Mouse (Mus musculus): ENCODE data around the gene Spata13.

The Spata13 gene

GRCm38 (mm10) chr14:60639195-60639594 is 5.4 kb downstream of the Spata13 start:
- DNase-seq (ENCODE audit: low spot score): no peak

GRCm38 (mm10) chr14:60641120-60641519 is 7.3 kb downstream of the Spata13 start:
- no peak for DNase-seq (ENCODE audit: low spot score)

DNA sequence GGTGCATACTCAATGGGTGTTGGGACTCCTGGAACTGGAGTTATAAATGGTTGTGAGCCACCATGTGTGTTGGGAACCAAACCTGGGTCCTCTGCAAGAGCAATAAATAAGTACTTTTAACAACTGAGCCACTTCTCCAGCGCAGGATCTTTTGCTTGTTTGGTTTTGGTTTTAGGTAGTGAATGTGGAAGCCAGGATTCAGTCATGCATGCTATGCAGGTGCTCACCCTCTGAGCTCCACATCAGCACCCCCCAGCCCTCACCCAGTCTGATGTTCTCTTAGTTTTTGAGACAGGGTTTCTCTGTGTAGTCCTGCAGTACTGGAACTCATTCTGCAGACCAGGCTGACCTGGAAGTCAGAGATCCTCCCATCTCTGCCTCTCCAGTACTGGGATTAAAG is 8.3 kb downstream of the Spata13 start:
- no peak for DNase-seq (ENCODE audit: low spot score)

GRCm38 (mm10) chr14:60643098-60643870 is 9.5 kb downstream of the Spata13 start:
- DNase-seq (ENCODE audit: low spot score): no peak

- no peak for DNase-seq (ENCODE audit: low spot score)
These were observed 12.6 kb downstream of the Spata13 start for GRCm38 (mm10) chr14:60646373-60646772.

DNA sequence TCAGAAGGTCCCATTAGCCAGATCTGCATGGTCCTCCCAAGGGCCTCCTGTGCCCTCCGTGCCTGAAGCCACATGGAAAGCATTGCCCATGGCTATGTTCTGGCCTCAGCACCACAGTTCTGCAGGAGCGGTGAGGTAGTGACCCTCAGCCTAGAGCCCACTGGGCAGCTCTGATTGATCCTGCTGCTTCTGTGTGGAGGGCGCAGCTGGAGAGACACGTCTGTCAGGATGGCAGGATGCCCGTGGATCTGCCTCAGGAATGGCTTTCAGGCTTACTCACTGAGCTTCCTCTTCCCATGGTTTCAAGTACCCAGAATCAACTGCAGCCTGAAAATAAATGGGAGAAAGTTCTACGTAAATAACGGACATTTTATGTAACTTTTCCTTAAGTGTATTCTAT is 14.1 kb downstream of the Spata13 start:
- no peak for DNase-seq (ENCODE audit: low spot score)

GRCm38 (mm10) chr14:60648956-60649355 is 15.2 kb downstream of the Spata13 start:
- no peak for DNase-seq (ENCODE audit: low spot score)

DNA sequence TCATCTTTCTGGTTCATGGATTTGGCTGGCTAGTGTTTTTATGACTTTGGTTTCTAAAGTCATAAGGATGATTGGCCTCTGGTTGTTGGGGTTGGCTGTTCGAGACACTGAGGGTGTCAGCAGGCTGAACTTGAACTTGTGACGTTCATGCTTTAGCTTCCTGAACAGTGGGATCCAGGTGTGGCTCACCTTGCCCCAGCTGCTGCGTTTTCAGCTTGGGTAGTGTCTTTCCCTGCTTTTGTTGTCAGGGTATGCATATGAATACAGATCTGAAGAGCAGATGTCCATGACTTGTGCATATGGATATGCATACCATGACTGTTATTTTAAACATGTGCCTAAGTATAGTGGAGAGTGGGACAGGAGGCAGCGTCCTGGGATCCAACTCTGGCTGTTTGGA is 19.4 kb downstream of the Spata13 start:
- DNase-seq (ENCODE audit: low spot score): no peak

DNA sequence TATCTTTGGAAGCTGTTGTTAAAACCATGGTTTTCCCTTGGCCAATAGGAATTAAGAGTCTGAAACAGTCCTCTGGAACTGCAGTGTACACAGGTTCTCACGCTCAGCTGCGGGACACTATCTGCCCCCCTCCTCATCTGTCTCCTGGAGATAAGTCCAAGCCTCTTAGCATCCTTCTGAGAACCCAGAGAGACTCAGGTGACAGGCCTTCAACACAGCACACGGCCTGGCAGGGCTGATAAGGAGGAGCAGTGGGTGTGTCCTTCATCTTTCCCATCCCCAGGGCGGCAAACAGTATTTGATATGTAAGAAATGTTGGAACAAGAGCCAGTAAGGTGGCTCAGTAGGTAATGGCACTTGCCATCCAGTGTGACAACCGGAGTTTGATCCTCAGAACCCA is 20.2 kb downstream of the Spata13 start:
- DNase-seq (ENCODE audit: low spot score): no peak

- no peak for DNase-seq (ENCODE audit: low spot score)
These were observed 20.9 kb downstream of the Spata13 start for GRCm38 (mm10) chr14:60654708-60655107.

GRCm38 (mm10) chr14:60655941-60656700 is 22.3 kb downstream of the Spata13 start:
- peak; percentile 57 for DNase-seq (ENCODE audit: low spot score)

DNA sequence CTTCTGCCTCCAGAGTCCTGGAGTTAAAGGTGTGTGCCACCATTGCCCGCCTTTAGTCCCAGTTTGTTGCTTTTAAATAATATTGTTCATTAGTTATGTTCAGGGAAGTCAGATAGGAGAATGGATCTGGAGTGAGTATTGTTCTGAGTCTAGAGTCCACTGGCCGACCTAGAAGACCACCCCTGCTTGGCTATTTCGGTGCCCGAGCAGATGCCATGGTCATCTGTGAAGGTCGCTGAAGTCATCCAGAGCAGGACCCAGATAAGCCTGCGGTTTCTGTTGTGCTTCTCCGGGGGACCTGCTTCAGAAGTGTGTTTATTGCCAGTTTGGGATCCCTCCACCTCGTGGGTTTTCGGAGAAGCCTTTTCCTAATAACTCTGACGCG is 22.9 kb downstream of the Spata13 start:
- DNase-seq (ENCODE audit: low spot score): no peak

GRCm38 (mm10) chr14:60657891-60658290 is 24.1 kb downstream of the Spata13 start:
- DNase-seq (ENCODE audit: low spot score): no peak

DNA sequence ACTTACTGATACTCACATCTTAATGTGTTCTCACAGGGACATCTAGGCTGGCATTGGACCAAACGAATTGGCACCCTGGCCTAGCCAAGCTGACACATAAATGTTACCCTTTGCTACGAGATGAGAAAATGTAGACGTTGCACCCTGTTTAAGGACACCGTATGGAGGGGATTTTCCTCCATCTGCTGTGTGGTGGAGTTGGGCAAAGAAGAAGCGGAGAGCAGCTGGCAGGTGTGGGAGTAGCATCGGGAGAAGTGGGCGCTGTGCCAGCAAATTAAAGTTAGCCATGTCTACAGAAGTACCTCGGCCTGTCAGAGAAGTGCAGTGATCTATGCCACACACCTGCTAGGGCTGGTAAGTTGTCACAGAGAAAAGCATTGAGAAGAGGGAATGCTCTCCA is 25.7 kb downstream of the Spata13 start:
- DNase-seq (ENCODE audit: low spot score): peak; percentile 55

DNA sequence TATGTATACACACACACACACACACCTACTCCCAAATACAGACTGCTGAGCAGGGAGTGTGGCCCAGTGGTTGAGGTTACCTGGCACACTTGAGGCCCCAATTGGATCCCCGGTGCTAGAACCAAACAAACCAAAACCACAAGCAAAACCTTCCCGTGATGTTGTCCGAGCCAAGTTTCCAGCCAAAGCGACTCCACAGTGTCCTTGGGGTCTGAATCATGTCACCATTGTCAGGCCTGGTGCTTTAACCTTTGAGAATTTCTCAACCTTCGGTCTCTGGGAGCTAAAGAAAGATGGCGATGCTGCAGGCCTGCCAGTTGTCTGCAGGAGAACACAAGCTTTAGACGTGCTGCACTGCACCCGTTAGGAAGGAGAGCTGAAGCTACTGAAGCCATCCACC is 26.8 kb downstream of the Spata13 start:
- DNase-seq (ENCODE audit: low spot score): no peak

- no peak for DNase-seq (ENCODE audit: low spot score)
These were observed 27.5 kb downstream of the Spata13 start for GRCm38 (mm10) chr14:60661281-60661680.

GRCm38 (mm10) chr14:60663309-60663940 is 29.6 kb downstream of the Spata13 start:
- no peak for DNase-seq (ENCODE audit: low spot score)

DNA sequence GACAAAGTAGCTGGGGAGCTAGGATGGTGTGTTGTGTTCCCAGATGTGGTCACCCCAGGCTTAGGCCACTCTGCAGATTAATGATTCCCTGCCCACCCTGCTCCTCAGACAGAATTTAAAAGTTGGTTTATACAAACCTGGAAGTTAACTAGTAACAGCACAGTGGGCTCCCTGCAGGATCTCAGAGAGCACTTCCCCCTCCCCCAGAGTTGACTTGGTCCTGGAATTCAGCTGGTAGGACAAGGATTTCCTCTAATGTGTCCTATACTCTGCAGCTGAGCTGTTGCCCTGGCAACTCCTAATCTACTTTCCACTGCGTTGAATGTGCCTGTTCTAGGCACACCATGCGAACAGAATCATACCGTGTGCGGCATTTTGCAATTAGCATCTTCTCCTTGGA is 30.8 kb downstream of the Spata13 start:
- DNase-seq (ENCODE audit: low spot score): no peak

DNA sequence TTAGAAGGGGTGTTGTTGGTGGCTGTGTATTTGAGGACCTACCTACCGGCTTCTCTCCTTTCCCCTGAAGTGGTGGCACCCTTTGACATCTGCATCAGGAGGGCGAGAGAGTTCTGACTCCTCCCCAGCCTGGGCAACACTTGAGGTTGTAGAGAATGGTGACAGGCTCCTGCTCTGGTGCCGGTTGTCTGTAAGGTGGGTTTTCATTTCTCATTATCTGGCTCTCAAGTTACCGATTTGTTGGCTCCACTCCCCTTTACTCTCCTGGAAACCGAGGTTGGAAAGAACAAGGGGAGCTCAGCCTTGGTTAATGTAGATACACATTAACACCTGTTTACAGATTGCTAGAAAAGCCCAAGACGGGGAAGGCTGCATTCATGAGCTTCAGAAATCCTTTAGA is 31.5 kb downstream of the Spata13 start:
- no peak for DNase-seq (ENCODE audit: low spot score)

- DNase-seq (ENCODE audit: low spot score): no peak
These were observed 32.5 kb downstream of the Spata13 start for GRCm38 (mm10) chr14:60666252-60666651.

DNA sequence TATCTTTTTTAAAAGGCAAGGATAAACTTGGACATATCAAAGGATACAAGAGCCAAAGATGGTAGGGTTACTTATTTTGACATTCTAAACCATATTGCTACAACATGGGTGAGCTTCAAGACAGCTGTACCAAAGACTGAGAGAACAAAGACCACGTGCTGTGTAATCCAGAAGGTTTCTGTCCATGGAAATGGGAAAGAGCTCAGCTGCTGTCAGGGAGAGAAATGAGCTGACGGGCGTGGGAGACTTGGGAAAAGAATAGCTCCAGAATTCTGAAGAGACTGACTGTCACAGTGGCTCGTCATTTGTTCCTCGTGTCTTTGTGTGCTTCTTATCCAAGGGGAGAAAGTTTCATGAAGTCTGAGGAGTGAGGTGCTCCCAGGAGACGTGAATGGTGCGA is 36.4 kb downstream of the Spata13 start:
- no peak for DNase-seq (ENCODE audit: low spot score)

DNA sequence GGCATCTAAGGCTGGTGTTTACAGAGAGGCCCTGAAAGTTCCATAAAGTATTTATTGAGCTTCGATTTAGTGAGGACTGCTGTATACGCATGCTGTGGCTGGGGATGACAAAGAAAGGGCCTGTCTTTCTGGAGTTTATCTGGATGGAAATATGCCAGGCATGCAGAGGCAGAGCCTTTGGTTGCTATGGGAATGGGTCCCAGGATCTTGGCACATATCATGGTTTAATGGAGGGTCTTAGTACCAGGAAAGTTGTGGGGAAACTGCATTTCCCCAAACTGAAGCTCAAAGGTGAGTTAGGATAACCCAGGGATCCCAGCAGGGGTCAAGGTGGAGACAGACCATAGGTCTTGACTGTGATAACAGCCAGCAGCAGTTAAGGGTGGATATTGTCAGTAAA is 37.7 kb downstream of the Spata13 start:
- DNase-seq (ENCODE audit: low spot score): no peak

DNA sequence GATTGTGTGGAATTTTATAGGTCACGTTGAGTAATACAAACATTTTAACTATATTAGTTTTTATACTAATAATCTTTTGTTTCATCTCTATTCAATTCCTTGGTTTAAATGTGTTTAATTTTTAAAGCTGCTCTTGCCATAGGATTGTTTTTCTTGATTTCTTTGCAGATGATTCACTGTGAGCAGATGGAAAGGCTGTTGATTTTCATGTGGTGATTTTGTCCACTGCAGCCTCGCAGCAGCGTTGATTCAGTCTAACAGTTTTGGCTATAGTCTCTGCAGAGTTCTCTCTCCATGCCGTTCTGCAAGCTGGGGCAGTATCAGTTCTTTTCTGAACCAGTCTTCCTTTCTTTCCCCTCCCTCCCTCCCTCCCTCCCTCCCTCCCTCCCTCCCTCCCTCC is 41.9 kb downstream of the Spata13 start:
- DNase-seq (ENCODE audit: low spot score): no peak

Measured in left cerebral cortex, adult 11 months (tissue).